Mouse (Mus musculus): ENCODE results near the gene Olfr448.

The Olfr448 gene

DNA sequence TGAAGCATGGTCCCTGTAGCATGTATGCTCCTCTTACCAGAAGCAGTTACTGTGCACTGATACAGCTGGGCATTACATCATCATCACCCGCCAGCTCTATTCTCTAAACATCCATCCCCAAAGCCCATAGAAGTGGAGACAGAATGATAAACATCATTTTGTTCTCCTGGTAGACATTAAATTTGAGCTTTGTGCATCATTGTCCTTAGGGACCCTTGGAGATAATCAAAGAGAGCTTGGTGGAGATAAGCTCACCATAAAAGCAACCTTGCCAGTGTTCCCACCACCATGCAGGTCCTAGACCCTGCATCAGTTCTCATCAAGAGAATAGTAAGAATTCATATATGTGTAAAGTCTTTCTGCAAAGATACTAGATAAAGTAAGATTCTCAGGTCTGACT lies at the start of gene Olfr448:
Gene Olfr448, plus strand, starts transcription at position 301 of the 400 bp plus-strand sequence.
- in situ Hi-C loops (cut with MboI), result no loop called here

DNA sequence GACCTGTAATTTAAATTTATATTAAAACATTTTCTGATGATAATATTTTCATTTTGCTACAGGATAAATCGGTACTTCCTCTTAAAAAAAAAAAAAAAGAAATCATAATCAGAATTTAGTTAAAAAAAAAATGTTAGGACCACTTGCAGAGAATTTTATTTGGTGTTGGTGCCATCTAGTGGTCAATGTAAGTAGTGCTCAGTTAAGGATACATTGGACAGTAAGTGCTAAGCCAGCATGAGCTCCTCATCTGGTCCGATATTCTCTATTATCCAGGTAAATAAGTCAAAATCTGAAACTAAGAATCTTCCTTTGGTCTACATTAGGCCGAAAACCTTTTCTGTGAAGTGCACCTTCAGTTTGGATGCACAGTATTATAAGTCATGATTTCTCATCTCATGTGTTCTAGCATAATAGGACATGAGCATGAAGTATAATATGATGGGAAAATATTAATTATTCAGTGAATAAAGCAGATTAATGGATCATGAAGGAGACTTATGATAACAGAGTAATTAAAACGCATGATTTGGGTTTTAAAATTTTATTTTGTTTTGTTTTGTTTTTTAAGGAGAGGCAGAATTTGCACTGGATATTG lies 29.9 kb upstream of the Olfr448 start:
- in situ Hi-C loops (cut with MboI), result no loop called here

DNA sequence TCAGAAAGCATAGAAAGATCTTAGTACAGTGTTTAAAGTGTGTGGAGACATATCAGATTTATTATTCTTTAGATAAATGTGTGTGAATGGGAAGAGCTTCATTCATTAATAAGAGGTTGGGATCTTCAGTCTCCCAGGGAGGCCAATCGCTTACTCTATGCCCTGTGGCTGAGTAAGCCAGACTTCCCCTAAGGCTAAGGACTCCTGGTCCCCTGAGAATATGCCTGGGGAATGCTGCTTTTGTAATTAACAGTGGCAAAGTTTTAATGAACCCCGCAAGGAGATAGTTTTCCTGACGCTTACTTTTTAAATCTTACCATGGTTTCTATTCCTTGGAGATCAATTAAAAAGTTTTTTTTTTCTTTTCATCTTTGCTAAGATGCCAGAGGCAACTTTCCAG lies 20.5 kb upstream of the Olfr448 start:
- in situ Hi-C loops (cut with MboI), result no loop called here

DNA sequence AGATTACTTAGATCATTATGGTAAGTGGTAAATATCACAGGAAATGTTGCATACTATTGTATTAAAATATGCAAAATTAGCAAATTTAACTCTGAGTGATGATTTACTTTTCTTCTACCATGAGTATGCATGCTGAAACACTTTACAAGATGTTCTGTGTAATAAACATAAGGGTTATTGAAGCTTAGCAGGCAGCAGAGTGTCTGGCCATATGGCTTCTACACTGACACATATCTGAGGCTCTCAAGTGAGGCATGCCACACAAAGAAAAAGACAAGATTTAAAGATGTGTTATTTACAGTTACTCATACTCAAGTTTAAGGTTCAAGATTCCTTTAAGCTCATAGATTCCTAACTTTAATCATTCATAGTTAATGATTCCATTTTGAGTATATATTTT lies 13.9 kb upstream of the Olfr448 start:
- in situ Hi-C loops (cut with MboI), result no loop called here

DNA sequence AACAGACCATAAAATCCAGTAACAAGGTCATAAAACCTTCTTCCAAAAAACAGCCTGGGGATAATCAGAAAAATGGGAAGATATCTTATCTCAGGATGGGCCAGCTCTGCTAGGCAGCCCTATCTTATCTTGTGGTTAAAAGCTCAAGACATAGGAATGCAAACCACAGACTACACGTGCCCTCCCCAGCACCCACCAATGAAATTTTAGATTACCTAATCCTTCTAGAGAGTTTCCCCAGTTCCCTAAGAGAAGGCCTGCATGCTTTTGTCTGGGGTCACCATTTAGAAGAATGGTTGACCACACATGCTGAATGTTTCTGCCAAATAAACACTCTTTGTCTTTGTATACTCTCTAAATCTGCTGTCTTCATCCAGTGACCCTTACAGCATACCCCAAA lies 10.1 kb downstream of the Olfr448 start:
- in situ Hi-C loops (cut with MboI), result no loop called here

DNA sequence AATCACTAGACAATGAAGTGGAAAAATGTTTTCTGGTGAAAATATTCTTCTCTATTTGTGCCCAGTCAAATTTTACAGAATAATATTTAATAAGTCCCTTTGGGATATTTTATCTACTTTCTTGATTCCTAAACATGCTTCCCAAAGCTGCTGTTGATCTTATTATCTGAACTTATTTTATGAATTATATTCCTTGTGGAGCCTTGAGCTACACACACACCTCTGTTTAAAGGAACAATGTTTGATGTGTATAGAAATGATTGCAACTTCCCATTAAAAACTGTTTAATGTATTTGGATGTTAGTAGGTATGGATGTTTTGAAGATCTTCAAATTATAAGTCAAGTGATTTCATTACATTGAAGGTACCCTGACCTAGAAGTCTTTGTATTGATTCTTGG lies 18.3 kb downstream of the Olfr448 start, which contains the start of gene Olfr447:
Gene Olfr447, plus strand, starts transcription at position 301 of the 400 bp plus-strand sequence.
- in situ Hi-C loops (cut with MboI), result no loop called here

DNA sequence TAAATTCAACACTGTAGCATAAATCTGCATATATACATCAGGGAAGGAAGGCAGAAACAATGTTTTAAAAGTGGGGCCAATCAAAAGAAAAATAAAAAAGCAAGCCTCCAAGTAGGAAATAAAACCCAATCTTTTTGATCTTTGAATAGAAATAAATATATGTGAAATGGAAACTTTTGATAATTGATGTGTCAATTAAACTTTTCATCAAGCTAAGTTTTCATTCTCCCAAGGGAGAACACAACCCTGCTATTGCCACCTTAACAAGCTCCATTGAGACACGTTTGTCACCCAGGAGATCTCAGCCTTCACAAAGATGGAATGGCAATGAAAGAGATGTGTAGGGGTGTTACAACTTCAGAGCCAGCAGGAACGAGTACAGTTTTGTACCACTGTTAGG lies 30.8 kb downstream of the Olfr448 start, which contains the start of gene Olfr446:
Gene Olfr446, plus strand, starts transcription at position 301 of the 400 bp plus-strand sequence.
- in situ Hi-C loops (cut with MboI), result no loop called here
